Mouse (Mus musculus) forebrain, embryonic 15.5 days (tissue): ENCODE measurements at regions not wholly inside any gene's neighbourhood (a gene's known extent, or its start where the extent isn't known, plus 50 kb on each side); places are given as distances from the start of the nearest gene placed in this dataset.

Experiments used
- ATAC-seq: fragments of 200-750 bp; cut with Nextera tagmentation; replicated peaks from 2 replicates; pipeline ENCODE4 v1.8.0; 2017; ENCODE audit warnings: mild to moderate bottlenecking, moderate TSS enrichment, moderate library complexity
- H3K27ac ChIP-seq: fragments of 300-500 bp; sonication (generic); replicated peaks from 2 replicates; pipeline ENCODE4 v1.5.1; 2015; ENCODE audit warnings: mild to moderate bottlenecking, inconsistent platforms
- H3K27me3 ChIP-seq: fragments of 300-500 bp; sonication (generic); 2 replicates; pipeline ENCODE4 v1.6.1; 2015; ENCODE audit warnings: inconsistent platforms
- H3K36me3 ChIP-seq: fragments of 300-500 bp; sonication (generic); 2 replicates; pipeline ENCODE4 v1.6.1; 2015; ENCODE audit warnings: mild to moderate bottlenecking, inconsistent platforms
- H3K4me1 ChIP-seq: fragments of 300-500 bp; sonication (generic); 2 replicates; pipeline ENCODE4 v1.6.1; 2015; ENCODE audit warnings: inconsistent platforms
- H3K4me2 ChIP-seq: fragments of 300-500 bp; sonication (generic); replicated peaks from 2 replicates; pipeline ENCODE4 v1.6.1; 2015; ENCODE audit warnings: mild to moderate bottlenecking, inconsistent platforms
- H3K4me3 ChIP-seq: fragments of 300-500 bp; sonication (generic); 2 replicates; pipeline ENCODE4 v1.5.1; 2015; ENCODE audit warnings: mild to moderate bottlenecking, inconsistent platforms
- H3K9ac ChIP-seq: fragments of 300-500 bp; sonication (generic); replicated peaks from 2 replicates; pipeline ENCODE4 v1.6.1; 2015; ENCODE audit warnings: mild to moderate bottlenecking, inconsistent platforms
- H3K9me3 ChIP-seq: fragments of 300-500 bp; sonication (generic); 2 replicates; pipeline ENCODE4 v1.6.1; 2016; ENCODE audit warnings: inconsistent platforms
- WGBS: fragments of 180-500 bp; shearing (Covaris S2); methylation state at CpG from one replicate; pipeline ENCODE4 v1.1.7; 2015; ENCODE audit warnings: mixed read lengths; 5-methylcytosine and 5-hydroxymethylcytosine counted together

GRCm38 (mm10) chr4:62821288-62821687 is 144.1 kb upstream of the Zfp618 start:
- no peak overlapping the region for H3K27ac ChIP-seq
- H3K9ac ChIP-seq, result no peak overlapping the region
- H3K4me3 ChIP-seq, result no peak overlapping the region
- WGBS, result 57% methylated on average over 2 of the region's 2 CpGs
- H3K4me2 ChIP-seq, result no peak overlapping the region
- no peaks in the 10 kb centered on the region for H3K36me3 ChIP-seq
- H3K4me1 ChIP-seq, result peaks cover 6% of the 10 kb centered on the region; the same call in 1 of the 2 replicates
- H3K9me3 ChIP-seq, result no peaks in the 10 kb centered on the region
- ATAC-seq, result no peak
- no peaks in the 10 kb centered on the region for H3K27me3 ChIP-seq

GRCm38 (mm10) chr4:62822568-62822967 is 142.8 kb upstream of the Zfp618 start:
- Histone ChIP-seq H3K4me2 (no peak overlapping the region), H3K9me3 (no peaks in the 10 kb centered on the region), H3K9ac (no peak overlapping the region), H3K4me3 (no peak overlapping the region), H3K36me3 (no peaks in the 10 kb centered on the region), H3K4me1 (peaks cover 6% of the 10 kb centered on the region; the same call in 1 of the 2 replicates), H3K27me3 (no peaks in the 10 kb centered on the region), H3K27ac (no peak overlapping the region)
- no peak for ATAC-seq
- WGBS, result 42% methylated on average over 7 of the region's 7 CpGs

GRCm38 (mm10) chr4:62823082-62823481 is 142.3 kb upstream of the Zfp618 start:
- H3K27ac ChIP-seq, result no peak overlapping the region
- H3K9me3 ChIP-seq, result no peaks in the 10 kb centered on the region
- no peak for ATAC-seq
- no peak overlapping the region for H3K4me3 ChIP-seq
- H3K4me2 ChIP-seq, result no peak overlapping the region
- no peak overlapping the region for H3K9ac ChIP-seq
- WGBS, result 72% methylated on average over 7 of the region's 7 CpGs
- H3K4me1 ChIP-seq, result peaks cover 6% of the 10 kb centered on the region; the same call in 1 of the 2 replicates
- no peaks in the 10 kb centered on the region for H3K27me3 ChIP-seq
- no peaks in the 10 kb centered on the region for H3K36me3 ChIP-seq

- no peak overlapping the region for H3K27ac ChIP-seq
- H3K9me3 ChIP-seq, result no peaks in the 10 kb centered on the region
- no peak overlapping the region for H3K9ac ChIP-seq
- no peaks in the 10 kb centered on the region for H3K36me3 ChIP-seq
- WGBS, result 35% methylated on average over 9 of the region's 9 CpGs
- no peak overlapping the region for H3K4me3 ChIP-seq
- no peaks in the 10 kb centered on the region for H3K27me3 ChIP-seq
- no peak; the same call in 1 of the 2 replicates for ATAC-seq
- H3K4me2 ChIP-seq, result no peak overlapping the region
- H3K4me1 ChIP-seq, result peaks cover 6% of the 10 kb centered on the region; the same call in 1 of the 2 replicates
Measured at GRCm38 (mm10) chr4:62823555-62824250, 141.7 kb upstream of the Zfp618 start.

GRCm38 (mm10) chr4:62824581-62824980 is 140.8 kb upstream of the Zfp618 start:
- H3K36me3 ChIP-seq, result no peaks in the 10 kb centered on the region
- ATAC-seq, result no peak
- H3K9me3 ChIP-seq, result no peaks in the 10 kb centered on the region
- H3K4me2 ChIP-seq, result no peak overlapping the region
- no peak overlapping the region for H3K4me3 ChIP-seq
- WGBS, result 58% methylated on average over 10 of the region's 10 CpGs
- no peaks in the 10 kb centered on the region for H3K27me3 ChIP-seq
- peaks cover 6% of the 10 kb centered on the region; the same call in 1 of the 2 replicates for H3K4me1 ChIP-seq
- H3K9ac ChIP-seq, result no peak overlapping the region
- H3K27ac ChIP-seq, result no peak overlapping the region

GRCm38 (mm10) chr4:62825256-62825655 is 140.1 kb upstream of the Zfp618 start:
- 69% methylated on average over 5 of the region's 5 CpGs for WGBS
- no peak for ATAC-seq
- no peak overlapping the region for H3K27ac ChIP-seq
- no peaks in the 10 kb centered on the region for H3K9me3 ChIP-seq
- H3K4me1 ChIP-seq, result peaks cover 6% of the 10 kb centered on the region; the same call in 1 of the 2 replicates
- no peaks in the 10 kb centered on the region for H3K36me3 ChIP-seq
- H3K9ac ChIP-seq, result no peak overlapping the region
- H3K4me2 ChIP-seq, result no peak overlapping the region
- no peak overlapping the region for H3K4me3 ChIP-seq
- no peaks in the 10 kb centered on the region for H3K27me3 ChIP-seq

- no peak for ATAC-seq
- no peak overlapping the region for H3K27ac ChIP-seq
Measured at GRCm38 (mm10) chr4:62828963-62829362, 136.4 kb upstream of the Zfp618 start.

GRCm38 (mm10) chr4:62833944-62834343 is 131.4 kb upstream of the Zfp618 start:
- 2% methylated on average over 7 of the region's 7 CpGs for WGBS
- Histone ChIP-seq H3K9ac (no peak overlapping the region), H3K4me2 (no peak overlapping the region), H3K27me3 (no peaks in the 10 kb centered on the region), H3K36me3 (no peaks in the 10 kb centered on the region), H3K4me1 (peaks cover 5% of the 10 kb centered on the region), H3K27ac (no peak overlapping the region), H3K9me3 (no peaks in the 10 kb centered on the region), H3K4me3 (no peak overlapping the region)
- ATAC-seq, result peak; percentile 81

More at GRCm38 (mm10) chr4:62828963-62829362, 136.4 kb upstream of the Zfp618 start:
- Histone ChIP-seq H3K9ac (no peak overlapping the region), H3K27me3 (no peaks in the 10 kb centered on the region), H3K4me2 (no peak overlapping the region), H3K36me3 (no peaks in the 10 kb centered on the region), H3K9me3 (no peaks in the 10 kb centered on the region), H3K4me1 (peaks cover 3% of the 10 kb centered on the region), H3K4me3 (no peak overlapping the region)
- 51% methylated on average over 7 of the region's 7 CpGs for WGBS

- ATAC-seq, result no peak
- Histone ChIP-seq H3K36me3 (no peaks in the 10 kb centered on the region), H3K4me3 (no peak overlapping the region), H3K4me1 (peaks cover 5% of the 10 kb centered on the region), H3K9ac (no peak overlapping the region), H3K9me3 (no peaks in the 10 kb centered on the region), H3K4me2 (no peak overlapping the region), H3K27me3 (no peaks in the 10 kb centered on the region), H3K27ac (no peak overlapping the region)
- WGBS, result 63% methylated on average over 6 of the region's 6 CpGs
Measured at GRCm38 (mm10) chr4:62836875-62837274, 128.5 kb upstream of the Zfp618 start.

- WGBS, result 78% methylated on average over 5 of the region's 5 CpGs
- no peak overlapping the region for H3K27ac ChIP-seq
- no peaks in the 10 kb centered on the region for H3K36me3 ChIP-seq
- no peak overlapping the region for H3K4me2 ChIP-seq
- ATAC-seq, result no peak
- H3K27me3 ChIP-seq, result no peaks in the 10 kb centered on the region
- no peak overlapping the region for H3K9ac ChIP-seq
- no peaks in the 10 kb centered on the region for H3K9me3 ChIP-seq
- no peak overlapping the region for H3K4me3 ChIP-seq
- no peaks in the 10 kb centered on the region for H3K4me1 ChIP-seq
Measured at GRCm38 (mm10) chr4:62850526-62850925, 114.8 kb upstream of the Zfp618 start.

- WGBS, result 97% methylated on average over 1 of the region's 1 CpGs
- Histone ChIP-seq H3K9ac (no peak overlapping the region), H3K27ac (no peak overlapping the region), H3K36me3 (no peaks in the 10 kb centered on the region), H3K4me3 (no peak overlapping the region), H3K4me2 (no peak overlapping the region), H3K4me1 (no peaks in the 10 kb centered on the region), H3K9me3 (no peaks in the 10 kb centered on the region), H3K27me3 (no peaks in the 10 kb centered on the region)
- no peak for ATAC-seq
Measured at GRCm38 (mm10) chr4:62853335-62853734, 112.0 kb upstream of the Zfp618 start.

GRCm38 (mm10) chr4:62856406-62856805 is 109.0 kb upstream of the Zfp618 start:
- ATAC-seq, result no peak
- Histone ChIP-seq H3K9me3 (no peaks in the 10 kb centered on the region), H3K4me2 (no peak overlapping the region), H3K27me3 (no peaks in the 10 kb centered on the region), H3K36me3 (no peaks in the 10 kb centered on the region), H3K4me1 (no peaks in the 10 kb centered on the region), H3K27ac (no peak overlapping the region), H3K4me3 (no peak overlapping the region), H3K9ac (no peak overlapping the region)
- 58% methylated on average over 3 of the region's 3 CpGs for WGBS

- Histone ChIP-seq H3K9me3 (no peaks in the 10 kb centered on the region), H3K27ac (no peak overlapping the region), H3K9ac (no peak overlapping the region), H3K4me1 (no peaks in the 10 kb centered on the region), H3K27me3 (no peaks in the 10 kb centered on the region), H3K4me2 (no peak overlapping the region), H3K4me3 (no peak overlapping the region), H3K36me3 (no peaks in the 10 kb centered on the region)
- 91% methylated on average over 3 of the region's 3 CpGs for WGBS
- no peak for ATAC-seq
Measured at GRCm38 (mm10) chr4:62862756-62863155, 102.6 kb upstream of the Zfp618 start.
